Mouse (Mus musculus): ENCODE measurements at regions not wholly inside any gene's neighbourhood (a gene's known extent, or its start where the extent isn't known, plus 50 kb on each side); places are given as distances from the start of the nearest gene placed in this dataset.

DNA sequence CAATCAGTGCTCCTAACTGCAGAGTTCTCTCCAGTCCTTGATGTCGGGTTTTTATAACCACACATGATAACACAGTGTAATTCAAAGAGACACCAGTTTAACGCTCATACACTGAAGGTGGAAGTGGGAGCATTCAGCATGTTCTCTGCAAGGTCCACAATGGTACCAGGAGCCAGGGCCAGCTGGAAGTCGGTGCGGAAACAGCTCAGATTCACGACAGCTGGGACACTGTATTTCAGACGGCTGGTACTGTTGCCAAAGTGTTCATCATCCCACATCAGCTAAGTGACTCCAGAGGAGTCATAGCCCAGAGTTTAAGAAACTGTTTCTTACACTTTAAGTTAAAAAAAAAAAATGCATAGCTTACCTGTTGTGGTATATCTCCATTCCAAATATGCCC is 391.2 kb downstream of the Cdh26 start:
- no peak for DNase-seq (ENCODE audit: extremely low spot score)

- no peak for DNase-seq (ENCODE audit: extremely low spot score)
Observed at GRCm38 (mm10) chr2:178830313-178830712, 400.0 kb downstream of the Cdh26 start.

- no peak for DNase-seq (ENCODE audit: extremely low spot score)
Observed at GRCm38 (mm10) chr2:178834986-178835385, 404.7 kb downstream of the Cdh26 start.

- DNase-seq (ENCODE audit: extremely low spot score): no peak
Observed at GRCm38 (mm10) chr2:178838571-178838970, 408.2 kb downstream of the Cdh26 start.

- no peak for DNase-seq (ENCODE audit: extremely low spot score)
Observed at GRCm38 (mm10) chr2:178840975-178841374, 410.6 kb downstream of the Cdh26 start.

DNA sequence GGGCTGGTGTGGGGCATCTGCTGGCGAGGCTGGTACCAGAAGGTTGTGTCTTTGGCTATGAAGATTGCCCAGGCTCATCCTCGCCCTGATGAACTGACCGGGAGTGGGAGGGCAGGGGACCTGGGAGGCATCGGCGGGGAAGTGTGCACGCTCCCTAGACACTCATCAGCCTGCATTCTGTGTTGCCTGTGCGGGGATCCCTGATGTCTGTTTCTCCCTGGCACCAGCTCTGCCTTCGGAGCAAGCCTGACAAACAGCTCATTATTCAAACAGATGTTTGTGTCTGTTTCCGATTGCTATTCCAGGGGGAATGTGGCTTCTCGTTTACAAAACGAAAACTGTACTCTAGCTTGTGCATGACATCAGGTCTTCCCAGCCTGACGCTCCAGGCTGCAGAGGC is 412.3 kb downstream of the Cdh26 start:
- no peak for DNase-seq (ENCODE audit: extremely low spot score)

DNA sequence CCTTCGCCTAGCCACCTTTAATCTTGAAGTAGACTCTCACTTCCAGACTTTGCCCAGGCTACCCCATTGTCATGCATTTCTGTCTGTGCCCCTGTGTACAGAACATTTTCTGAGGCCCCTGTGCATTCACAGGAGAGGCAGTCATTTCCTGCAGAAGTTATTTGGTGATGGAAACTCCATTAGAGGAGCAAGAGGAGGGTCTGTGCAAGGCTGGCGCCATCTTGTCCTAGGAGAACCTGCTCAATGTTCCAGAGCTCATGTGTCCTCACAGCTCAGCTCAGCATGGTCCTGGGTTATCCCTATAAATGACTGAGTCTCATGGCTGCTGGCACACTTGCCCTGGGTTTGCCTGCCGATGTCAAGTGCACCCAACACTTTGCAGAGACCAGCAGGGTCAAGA is 413.1 kb downstream of the Cdh26 start:
- no peak for DNase-seq (ENCODE audit: extremely low spot score)

- DNase-seq (ENCODE audit: extremely low spot score): no peak
Observed at GRCm38 (mm10) chr2:178844561-178844960, 414.2 kb downstream of the Cdh26 start.

DNA sequence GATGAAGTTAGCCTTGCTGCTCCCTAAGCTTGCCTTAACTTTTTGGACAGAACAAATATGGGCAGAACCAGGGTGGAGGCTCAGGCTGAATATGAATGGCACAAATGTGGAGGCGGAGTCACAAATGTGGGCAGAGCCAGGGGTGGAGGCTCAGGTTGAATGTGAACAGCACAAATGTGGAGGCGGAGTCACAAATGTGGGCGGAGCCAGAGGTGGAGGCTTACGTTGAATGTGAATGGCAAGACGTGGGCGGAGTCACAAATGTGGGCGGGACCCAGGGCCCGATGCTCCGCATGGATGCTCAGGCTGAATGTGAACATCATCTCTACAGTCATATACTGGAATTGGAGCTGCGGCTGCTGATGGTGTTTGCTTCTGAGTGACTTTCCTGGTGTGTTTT is 420.0 kb downstream of the Cdh26 start:
- no peak for DNase-seq (ENCODE audit: extremely low spot score)

GRCm38 (mm10) chr2:178850769-178851168 is 420.4 kb downstream of the Cdh26 start:
- DNase-seq (ENCODE audit: extremely low spot score): no peak

DNA sequence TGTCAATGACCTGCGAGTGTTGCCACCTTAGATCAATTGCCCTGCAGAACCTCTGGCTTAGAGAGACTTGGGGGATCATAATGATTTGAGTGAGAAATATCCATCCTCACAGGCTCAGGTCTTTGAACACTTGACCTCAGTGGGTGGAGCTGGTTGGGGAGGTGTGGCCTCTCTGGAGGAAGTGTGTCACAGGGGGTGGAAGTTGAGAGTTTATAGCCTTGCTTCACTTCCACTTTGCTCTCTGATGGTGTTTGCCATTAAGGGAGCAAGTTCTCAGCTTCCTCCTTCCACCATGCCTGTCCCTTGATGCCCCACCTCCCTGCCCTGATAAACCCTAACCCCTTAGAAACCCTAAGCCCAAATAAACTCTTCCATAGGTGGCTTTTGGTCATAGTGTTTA is 423.7 kb downstream of the Cdh26 start:
- DNase-seq (ENCODE audit: extremely low spot score): no peak

GRCm38 (mm10) chr2:178854760-178855159 is 424.4 kb downstream of the Cdh26 start:
- no peak for DNase-seq (ENCODE audit: extremely low spot score)

DNA sequence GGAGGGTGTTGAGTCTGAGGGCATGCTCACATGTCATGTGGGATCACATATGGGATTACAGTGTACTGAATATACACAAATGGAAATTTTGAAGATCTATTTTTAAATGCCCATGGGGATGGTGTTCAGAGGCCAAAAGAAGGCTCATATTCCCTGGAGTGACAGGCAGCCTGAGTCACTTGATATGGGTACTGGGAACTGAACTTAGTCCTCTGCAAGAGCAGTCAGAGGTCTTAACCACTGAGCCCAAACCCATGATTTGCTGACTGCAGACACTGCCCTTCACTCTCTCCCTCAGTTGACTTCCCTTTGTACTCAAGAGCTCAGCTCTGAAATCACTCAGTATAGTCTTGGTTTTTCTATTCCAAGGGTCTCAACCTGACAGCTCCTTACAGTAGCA is 432.3 kb downstream of the Cdh26 start:
- DNase-seq (ENCODE audit: extremely low spot score): no peak

DNA sequence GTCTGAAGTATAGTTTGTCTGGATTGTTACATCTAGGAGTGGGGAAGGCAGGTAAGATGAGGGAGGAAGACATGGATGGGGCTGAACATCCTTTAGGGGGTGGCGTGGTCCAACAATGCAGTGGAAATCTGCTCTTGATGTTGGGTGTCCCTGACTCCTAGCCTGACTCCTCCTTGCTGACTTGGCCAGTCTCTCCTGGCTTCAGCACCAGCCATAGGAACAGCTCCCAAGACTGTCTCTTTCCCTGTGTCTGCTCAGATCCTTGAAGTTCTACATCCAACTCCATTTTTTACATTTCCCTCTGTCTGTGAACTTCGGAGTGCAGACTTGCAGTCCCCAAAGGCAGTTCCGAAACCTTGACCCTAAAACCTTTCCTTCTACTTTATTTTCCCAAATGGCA is 436.8 kb downstream of the Cdh26 start:
- peak; percentile 52 for DNase-seq (ENCODE audit: extremely low spot score)

GRCm38 (mm10) chr2:178869160-178869559 is 438.8 kb downstream of the Cdh26 start:
- no peak for DNase-seq (ENCODE audit: extremely low spot score)

DNA sequence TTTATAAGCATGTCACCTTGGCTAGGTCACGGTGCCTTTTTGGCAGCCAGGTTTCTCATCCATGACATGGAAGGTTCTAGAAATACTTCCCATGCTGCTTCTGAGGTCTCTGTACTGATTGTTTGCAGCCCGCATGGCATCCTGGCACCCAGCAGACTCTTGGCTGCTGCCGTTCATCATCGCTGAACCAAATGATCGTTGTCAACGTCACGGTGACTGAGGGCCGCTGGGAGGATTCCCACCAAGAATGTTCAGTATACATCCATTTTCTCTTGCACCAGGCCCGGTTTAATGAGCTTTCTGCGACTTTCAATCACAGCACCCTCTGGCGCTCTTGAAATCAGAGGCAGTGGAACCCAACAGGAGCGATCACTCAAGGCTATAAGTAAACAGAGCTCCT is 448.1 kb downstream of the Cdh26 start:
- no peak for DNase-seq (ENCODE audit: extremely low spot score)

- DNase-seq (ENCODE audit: extremely low spot score): peak; percentile 19
Observed at GRCm38 (mm10) chr2:178885686-178886085, 455.4 kb downstream of the Cdh26 start.

DNA sequence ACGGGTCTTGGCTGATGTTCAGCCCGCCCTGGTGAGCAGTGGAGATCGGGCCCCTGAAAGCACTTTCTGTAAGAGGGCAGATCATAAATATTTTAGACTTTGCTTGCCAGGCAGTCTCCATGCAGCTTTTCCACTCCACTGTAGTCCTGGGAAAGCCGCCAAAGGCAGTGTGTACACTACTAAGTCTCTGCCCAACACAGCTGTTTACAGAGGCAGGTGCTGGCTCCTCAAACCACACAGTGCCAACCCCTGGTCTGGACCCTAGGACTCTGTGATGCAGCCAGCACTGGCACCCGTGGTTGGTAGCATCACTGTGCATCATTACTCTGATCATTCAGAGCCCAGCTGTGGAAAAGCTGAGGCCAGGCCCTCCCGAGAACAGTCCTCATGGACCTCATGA is 458.4 kb downstream of the Cdh26 start:
- no peak for DNase-seq (ENCODE audit: extremely low spot score)

DNA sequence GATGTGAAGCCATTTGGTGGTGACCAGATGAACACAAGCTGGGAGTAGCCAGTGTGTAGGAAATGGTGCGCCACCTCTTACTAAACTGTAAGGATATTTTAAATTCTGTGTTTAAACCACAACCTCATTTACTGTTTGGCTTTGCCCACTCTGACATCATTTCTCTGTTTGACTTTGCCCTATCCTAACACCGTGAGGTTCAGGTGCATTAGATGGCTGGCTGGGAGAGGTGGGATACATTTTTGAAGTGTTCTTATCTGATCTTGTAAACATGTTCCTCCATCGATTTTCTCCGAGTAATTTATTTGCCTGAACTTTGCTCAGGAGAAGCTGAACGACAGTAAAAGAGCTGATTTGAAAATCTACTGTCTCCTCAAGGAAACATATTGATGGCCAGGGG is 472.1 kb downstream of the Cdh26 start:
- no peak for DNase-seq (ENCODE audit: extremely low spot score)

- DNase-seq (ENCODE audit: extremely low spot score): no peak
Observed at GRCm38 (mm10) chr2:178909325-178909724, 479.0 kb downstream of the Cdh26 start.

GRCm38 (mm10) chr2:178911646-178912045 is 481.3 kb downstream of the Cdh26 start:
- DNase-seq (ENCODE audit: extremely low spot score): no peak

- no peak for DNase-seq (ENCODE audit: extremely low spot score)
Observed at GRCm38 (mm10) chr2:178916316-178917033, 486.1 kb downstream of the Cdh26 start.

GRCm38 (mm10) chr2:178924456-178925115 is 494.3 kb downstream of the Cdh26 start:
- no peak for DNase-seq (ENCODE audit: extremely low spot score)
